Mouse (Mus musculus) liver, embryonic 14.5 days (tissue): ENCODE measurements at regions not wholly inside any gene's neighbourhood (a gene's known extent, or its start where the extent isn't known, plus 50 kb on each side); places are given as distances from the start of the nearest gene placed in this dataset.

Experiments used
- ATAC-seq: fragments of 200-750 bp; cut with Nextera tagmentation; 2 replicates; pipeline ENCODE4 v1.8.0; 2017; ENCODE audit warnings: moderate number of reproducible peaks, mild to moderate bottlenecking, moderate library complexity; ENCODE audit not compliant: insufficient read depth
- DNase-seq, 3 experiments: peaks; one replicate each; pipeline ENCODE4 v3.0.0-alpha.2; 2012 to 2013; ENCODE audit warnings: low read depth in 3 of 3, low spot score in 3 of 3
- H3K27ac ChIP-seq: fragments of 300-500 bp; sonication (generic); 2 replicates; pipeline ENCODE4 v1.5.1; 2014; ENCODE audit warnings: moderate library complexity, mild to moderate bottlenecking, control low read depth, inconsistent platforms
- H3K27me3 ChIP-seq: fragments of 300-500 bp; sonication (generic); 2 replicates; pipeline ENCODE4 v1.6.1; 2014; ENCODE audit warnings: mild to moderate bottlenecking, low read length, moderate library complexity; ENCODE audit not compliant: control insufficient read depth, insufficient read depth
- H3K36me3 ChIP-seq: fragments of 300-500 bp; sonication (generic); replicated peaks from 2 replicates; pipeline ENCODE4 v1.6.1; 2014; ENCODE audit warnings: low read depth; ENCODE audit not compliant: control insufficient read depth, insufficient read depth
- H3K4me1 ChIP-seq, 2 experiments: fragments of 200-500 bp in 1 of 2; fragments of 300-500 bp in 1 of 2; sonication (generic) in 1 of 2; replicated peaks; 2 replicates each; pipeline ENCODE4 v1.6.1; 2012 to 2014; ENCODE audit warnings: antibody characterized with exemption in 1 of 2, inconsistent platforms in 1 of 2, low read length in 1 of 2; ENCODE audit not compliant: control insufficient read depth in 2 of 2, insufficient read depth in 2 of 2
- H3K4me2 ChIP-seq: fragments of 300-500 bp; sonication (generic); 2 replicates; pipeline ENCODE4 v1.6.1; 2014; ENCODE audit warnings: low read depth, mild to moderate bottlenecking, control low read depth, moderate library complexity
- H3K4me3 ChIP-seq, 2 experiments: fragments of 200-500 bp in 1 of 2; fragments of 300-500 bp in 1 of 2; sonication (generic) in 1 of 2; 2 replicates each; pipeline ENCODE4 v1.5.1; 2012 to 2014; ENCODE audit warnings: low read depth in 2 of 2, low read length in 2 of 2, mild to moderate bottlenecking in 2 of 2, control low read depth in 1 of 2, inconsistent platforms in 1 of 2, moderate library complexity in 1 of 2; ENCODE audit not compliant: insufficient read depth in 1 of 2
- H3K9ac ChIP-seq: fragments of 300-500 bp; sonication (generic); replicated peaks from 2 replicates; pipeline ENCODE4 v1.6.1; 2014; ENCODE audit warnings: mild to moderate bottlenecking, control low read depth, moderate library complexity
- H3K9me3 ChIP-seq: fragments of 300-500 bp; sonication (generic); 2 replicates; pipeline ENCODE4 v1.6.1; 2016; ENCODE audit warnings: low read length, mixed read lengths; ENCODE audit not compliant: control insufficient read depth
- CTCF ChIP-seq: IDR thresholded peaks from 2 replicates; pipeline ENCODE4 v1.5.1; 2016; ENCODE audit warnings: antibody characterized with exemption, low read depth, control low read depth
- EP300 ChIP-seq: IDR thresholded peaks from 2 replicates; pipeline ENCODE4 v1.6.1; 2016; ENCODE audit warnings: antibody characterized with exemption, low read depth
- WGBS: fragments of 180-500 bp; shearing (Covaris S2); extraction: QIAGEN DNeasy Blood & Tissue Kit; methylation state at CpG from one replicate; pipeline ENCODE4 v1.1.7; 2014; ENCODE audit not compliant: insufficient replicate concordance; 5-methylcytosine and 5-hydroxymethylcytosine counted together

DNA sequence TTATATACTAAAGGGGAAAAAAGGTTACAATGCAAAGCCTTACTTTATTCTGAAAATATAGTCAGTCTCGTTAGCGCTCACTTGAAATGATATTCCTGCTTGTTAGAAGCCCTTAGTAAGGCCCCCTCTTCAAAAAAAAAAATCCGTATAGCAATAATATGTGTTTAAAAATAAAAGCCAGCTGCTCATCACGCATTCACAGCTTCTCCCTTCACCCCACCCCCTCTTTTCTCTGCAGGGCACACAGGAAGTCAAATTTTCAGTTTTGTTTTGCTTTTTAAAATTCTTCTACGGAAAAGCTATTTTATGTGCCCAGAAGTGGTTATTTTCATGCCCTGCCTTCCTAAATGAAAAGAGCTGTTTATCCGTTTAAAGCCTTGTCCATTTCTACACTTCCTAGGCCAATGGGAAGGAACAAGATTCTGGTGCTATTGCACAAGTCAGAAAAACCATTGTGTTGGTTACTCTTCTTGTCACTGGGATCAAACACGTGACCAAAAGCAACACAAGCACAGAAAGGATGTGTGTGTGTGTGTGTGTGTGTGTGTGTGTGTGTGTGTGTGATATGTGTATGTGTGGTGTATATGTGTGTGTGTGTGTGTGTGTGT, 136.7 kb upstream of the Mpp6 start:
- Histone ChIP-seq H3K4me1 (peaks cover 0 to 2% of the 10 kb centered on the region in 2 experiments; a peak in 2 of 4 replicates), H3K27me3 (no peaks in the 10 kb centered on the region), H3K4me3 (no peak overlapping the region), H3K27ac (no peak overlapping the region), H3K9ac (no peak overlapping the region), H3K36me3 (no peaks in the 10 kb centered on the region), H3K9me3 (no peaks in the 10 kb centered on the region), H3K4me2 (no peak overlapping the region)
- WGBS, result 62% methylated on average over 7 of the region's 7 CpGs
- ATAC-seq (no peak), DNase-seq (no peak)
- TF ChIP-seq EP300, result no peak
- no peak for TF ChIP-seq CTCF

DNA sequence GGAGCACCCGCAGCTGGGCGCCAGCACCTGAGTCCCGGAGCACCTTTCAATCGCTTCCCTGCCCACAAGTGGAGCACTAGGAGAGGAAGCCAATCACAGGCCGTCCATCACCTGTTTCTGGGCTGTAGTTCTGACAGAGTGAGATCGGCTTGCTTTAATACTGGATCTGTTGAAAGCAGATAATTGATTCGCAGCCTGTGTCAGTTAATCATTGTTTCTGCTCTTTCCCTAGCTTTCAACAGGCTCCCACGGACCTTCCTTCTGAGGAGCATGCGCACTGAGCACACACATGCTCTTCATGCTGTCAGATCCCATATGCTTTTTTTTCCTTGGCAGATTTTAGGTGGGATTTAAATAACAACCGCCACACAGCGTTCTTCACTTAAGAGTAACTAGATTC, 132.3 kb upstream of the Mpp6 start:
- no peaks in the 10 kb centered on the region; a peak in 1 of 4 replicates for H3K4me1 ChIP-seq
- no peak overlapping the region for H3K4me3 ChIP-seq
- no peaks in the 10 kb centered on the region for H3K27me3 ChIP-seq
- ATAC-seq (no peak), DNase-seq (no peak)
- H3K9ac ChIP-seq, result no peak overlapping the region
- no peaks in the 10 kb centered on the region for H3K36me3 ChIP-seq
- H3K9me3 ChIP-seq, result no peaks in the 10 kb centered on the region
- H3K4me2 ChIP-seq, result no peak overlapping the region
- no peak overlapping the region for H3K27ac ChIP-seq
- WGBS, result 58% methylated on average over 11 of the region's 11 CpGs
- TF ChIP-seq EP300, result no peak
- TF ChIP-seq CTCF, result no peak

DNA sequence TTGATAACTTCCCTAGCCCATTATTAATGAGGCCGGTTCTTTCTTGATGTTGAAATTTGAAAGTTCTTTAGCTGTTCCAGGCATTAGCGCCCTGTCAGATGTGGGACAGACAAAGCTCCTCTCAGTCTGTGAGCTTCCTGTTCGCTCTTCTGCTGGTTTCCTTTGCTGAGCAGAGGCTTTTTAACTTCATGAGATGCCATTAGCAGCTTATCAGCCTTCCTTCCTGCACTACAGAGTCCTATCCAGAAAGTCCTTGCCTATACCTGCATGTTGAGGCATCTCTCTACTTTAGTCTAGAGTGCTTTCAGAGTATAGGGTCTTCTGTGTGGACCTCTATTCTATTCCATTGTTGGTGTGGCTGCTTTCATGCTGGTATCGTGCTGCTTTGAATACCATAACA, 126.3 kb upstream of the Mpp6 start:
- WGBS, result 23% methylated on average over 4 of the region's 4 CpGs
- TF ChIP-seq CTCF (no peak), EP300 (no peak)
- no peak for DNase-seq

DNA sequence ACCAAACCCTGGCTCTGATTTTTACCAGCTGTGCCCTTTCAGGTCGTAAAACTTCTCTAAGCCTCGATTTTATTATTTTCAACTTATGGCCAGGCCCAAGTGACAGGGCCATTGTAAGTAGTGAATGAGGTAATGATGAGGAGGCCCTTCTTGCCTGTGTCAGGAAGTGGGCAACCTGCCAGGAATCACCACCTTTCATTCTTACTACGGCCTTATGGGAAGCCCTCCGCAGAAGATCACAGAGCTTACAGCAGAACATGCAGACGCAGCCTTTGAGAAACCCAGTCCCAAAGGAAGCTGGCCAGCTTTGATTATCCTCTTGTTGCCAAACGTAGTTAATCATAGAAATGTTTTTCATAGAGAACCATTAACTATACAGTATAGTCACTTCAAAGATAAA, 124.9 kb upstream of the Mpp6 start:
- 45% methylated on average over 6 of the region's 6 CpGs for WGBS
- no peak for TF ChIP-seq CTCF
- no peak for TF ChIP-seq EP300
- Histone ChIP-seq H3K9me3 (no peaks in the 10 kb centered on the region), H3K27ac (no peak overlapping the region), H3K4me3 (no peak overlapping the region), H3K4me2 (no peak overlapping the region), H3K27me3 (no peaks in the 10 kb centered on the region), H3K9ac (no peak overlapping the region), H3K4me1 (0 out of 4 replicates have a peak, but pooled peaks cover 0 to 3% of the 10 kb centered on the region in 2 experiments), H3K36me3 (no peaks in the 10 kb centered on the region)
- no peak for ATAC-seq
- no peak for DNase-seq

More for the DNA sequence above, 126.3 kb upstream of the Mpp6 start:
- Histone ChIP-seq H3K9ac (no peak overlapping the region), H3K36me3 (no peaks in the 10 kb centered on the region), H3K4me1 (no peaks in the 10 kb centered on the region), H3K9me3 (no peaks in the 10 kb centered on the region), H3K4me2 (no peak overlapping the region), H3K27me3 (no peaks in the 10 kb centered on the region), H3K4me3 (no peak overlapping the region), H3K27ac (no peak overlapping the region)
- no peak for ATAC-seq

DNA sequence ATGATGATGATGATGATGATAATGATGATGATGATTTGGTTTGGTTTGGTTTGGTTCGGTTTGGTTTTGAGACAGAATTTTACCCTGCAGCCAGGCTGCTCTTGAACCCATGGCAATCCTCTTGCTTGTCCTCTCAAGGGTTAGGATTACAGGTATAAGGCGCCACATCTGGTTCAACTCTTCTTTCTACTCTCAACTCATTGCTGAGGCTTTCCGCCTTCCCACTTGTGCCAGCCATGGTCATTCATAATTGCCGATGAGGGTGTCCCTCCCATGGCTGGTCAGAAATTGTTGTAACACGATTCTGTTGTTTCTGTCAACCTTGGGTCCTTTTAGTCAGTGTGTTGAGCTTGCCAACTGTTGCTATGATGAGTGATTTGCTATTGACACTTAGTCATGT, 122.9 kb upstream of the Mpp6 start:
- WGBS, result 60% methylated on average over 5 of the region's 5 CpGs
- no peak for DNase-seq

More for the DNA sequence above, 122.9 kb upstream of the Mpp6 start:
- Histone ChIP-seq H3K36me3 (no peaks in the 10 kb centered on the region), H3K9ac (no peak overlapping the region), H3K27ac (no peak overlapping the region), H3K4me1 (0 out of 4 replicates have a peak, but pooled peaks cover 0 to 3% of the 10 kb centered on the region in 2 experiments), H3K4me2 (no peak overlapping the region), H3K9me3 (no peaks in the 10 kb centered on the region), H3K27me3 (no peaks in the 10 kb centered on the region), H3K4me3 (no peak overlapping the region)
- no peak for ATAC-seq
- TF ChIP-seq CTCF (no peak), EP300 (no peak)
